Mouse (Mus musculus) heart, embryonic 14.5 days (tissue): ENCODE results near the gene Scd2. TPM values are rescaled to one million over a fixed set of nuclear protein-coding genes. Genes with fewer than 3 reads are reported as not detected.
"Not testable (repeated sequence)": the region's sequence is repeated elsewhere in the genome, so short reads cannot be mapped to it uniquely, and the experiment has no call there.

Source experiments
- ATAC-seq: fragments of 200-750 bp; cut with Nextera tagmentation; 2 replicates; pipeline ENCODE4 v1.8.0; 2017; ENCODE audit warnings: low read depth, moderate TSS enrichment; ENCODE audit not compliant: insufficient number of reproducible peaks, insufficient read depth, low FRiP score
- H3K27ac ChIP-seq, 2 experiments: fragments of 200-500 bp in 1 of 2; fragments of 300-500 bp in 1 of 2; sonication (generic) in 1 of 2; replicated peaks in 1 of 2; 2 replicates each; pipeline ENCODE4 v1.5.1; 2012 to 2014; ENCODE audit warnings: low read depth in 2 of 2, low read length in 2 of 2, control low read depth in 1 of 2, mild to moderate bottlenecking in 1 of 2, mixed read lengths in 1 of 2; ENCODE audit not compliant: control insufficient read depth in 1 of 2, insufficient read depth in 1 of 2
- H3K27me3 ChIP-seq: fragments of 300-500 bp; sonication (generic); 2 replicates; pipeline ENCODE4 v1.6.1; 2014; ENCODE audit warnings: mild to moderate bottlenecking, low read length, control low read depth; ENCODE audit not compliant: control insufficient read depth, insufficient read depth
- H3K36me3 ChIP-seq: fragments of 300-500 bp; sonication (generic); 2 replicates; pipeline ENCODE4 v1.6.1; 2014; ENCODE audit warnings: mild to moderate bottlenecking, control low read depth, low read length, mixed read lengths; ENCODE audit not compliant: control insufficient read depth, insufficient read depth
- H3K4me1 ChIP-seq, 2 experiments: fragments of 200-500 bp in 1 of 2; fragments of 300-500 bp in 1 of 2; sonication (generic) in 1 of 2; 2 replicates each; pipeline ENCODE4 v1.6.1; 2012 to 2014; ENCODE audit warnings: low read length in 2 of 2, control low read depth in 1 of 2, mixed read lengths in 1 of 2; ENCODE audit not compliant: control insufficient read depth in 2 of 2, insufficient read depth in 2 of 2
- H3K4me2 ChIP-seq: fragments of 300-500 bp; sonication (generic); 2 replicates; pipeline ENCODE4 v1.6.1; 2014; ENCODE audit warnings: mild to moderate bottlenecking, low read length
- H3K4me3 ChIP-seq, 2 experiments: fragments of 200-500 bp in 1 of 2; fragments of 300-500 bp in 1 of 2; sonication (generic) in 1 of 2; 2 replicates each; pipeline ENCODE4 v1.5.1; 2012 to 2014; ENCODE audit warnings: low read length in 2 of 2, mild to moderate bottlenecking in 2 of 2, control low read depth in 1 of 2, low read depth in 1 of 2, moderate library complexity in 1 of 2; ENCODE audit not compliant: control insufficient read depth in 1 of 2, insufficient read depth in 1 of 2
- H3K9ac ChIP-seq: fragments of 300-500 bp; sonication (generic); 2 replicates; pipeline ENCODE4 v1.6.1; 2014; ENCODE audit warnings: mild to moderate bottlenecking, low read length
- H3K9me3 ChIP-seq: fragments of 300-500 bp; sonication (generic); 2 replicates; pipeline ENCODE4 v1.6.1; 2016; ENCODE audit warnings: low read length, control low read depth; ENCODE audit not compliant: control insufficient read depth
- WGBS: fragments of 180-500 bp; shearing (Covaris S2); extraction: QIAGEN DNeasy Blood & Tissue Kit; methylation state at CpG from one replicate; pipeline ENCODE4 v1.1.7; 2014; 5-methylcytosine and 5-hydroxymethylcytosine counted together
- polyA plus RNA-seq: library from polyadenylated mRNA; unstranded; fragments of >200 nt; fragmentation: Nextera tagmentation; extraction: Ambion mirVana; gene quantifications from 2 replicates; pipeline ENCODE4 v1.2.1, GENCODE M21; 2014

The Scd2 gene
- polyA plus RNA-seq, 1 experiment from 2014 or later: 139 TPM

- Histone ChIP-seq H3K4me3 (no peak overlapping the region), H3K9me3 (no peaks in the 10 kb centered on the region), H3K4me1 (peaks cover 3% of the 10 kb centered on the region in 2 experiments; a peak in 1 of 4 replicates), H3K4me2 (no peak overlapping the region), H3K9ac (no peak overlapping the region), H3K36me3 (no peaks in the 10 kb centered on the region), H3K27me3 (no peaks in the 10 kb centered on the region), H3K27ac (no peak overlapping the region)
- 79% methylated on average over 4 of the region's 4 CpGs for WGBS
- ATAC-seq: no peak
Observed at GRCm38 (mm10) chr19:44273711-44274110, 19.8 kb upstream of the Scd2 start.

- Histone ChIP-seq H3K27ac (no peak overlapping the region), H3K4me2 (no peak overlapping the region), H3K9ac (no peak overlapping the region), H3K27me3 (no peaks in the 10 kb centered on the region), H3K36me3 (no peaks in the 10 kb centered on the region), H3K4me1 (peaks cover 3% of the 10 kb centered on the region in 2 experiments; a peak in 1 of 4 replicates), H3K9me3 (no peaks in the 10 kb centered on the region), H3K4me3 (no peak overlapping the region)
- no peak for ATAC-seq
- 96% methylated on average over 4 of the region's 4 CpGs for WGBS
Observed at GRCm38 (mm10) chr19:44274452-44274851, 19.0 kb upstream of the Scd2 start.

GRCm38 (mm10) chr19:44275418-44275817 lies 18.1 kb upstream of the Scd2 start:
- H3K4me3 ChIP-seq: no peak overlapping the region
- H3K4me2 ChIP-seq: no peak overlapping the region
- H3K36me3 ChIP-seq: no peaks in the 10 kb centered on the region
- no peak overlapping the region for H3K27ac ChIP-seq
- peaks cover 6 to 7% of the 10 kb centered on the region in 2 experiments for H3K4me1 ChIP-seq
- no peaks in the 10 kb centered on the region for H3K9me3 ChIP-seq
- ATAC-seq: no peak
- H3K9ac ChIP-seq: no peak overlapping the region
- H3K27me3 ChIP-seq: no peaks in the 10 kb centered on the region
- WGBS: 83% methylated on average over 1 of the region's 1 CpGs

- peaks cover 17 to 21% of the 10 kb centered on the region in 2 experiments for H3K4me1 ChIP-seq
- no peak for ATAC-seq
- H3K27ac ChIP-seq: no peak overlapping the region
- no peaks in the 10 kb centered on the region for H3K27me3 ChIP-seq
- H3K4me2 ChIP-seq: no peak overlapping the region
- H3K4me3 ChIP-seq: no peak overlapping the region
- no peaks in the 10 kb centered on the region for H3K36me3 ChIP-seq
- 58% methylated on average over 5 of the region's 5 CpGs for WGBS
- H3K9me3 ChIP-seq: no peaks in the 10 kb centered on the region
- no peak overlapping the region for H3K9ac ChIP-seq
Observed at GRCm38 (mm10) chr19:44276861-44277260, 16.6 kb upstream of the Scd2 start.

GRCm38 (mm10) chr19:44277931-44278330 lies 15.5 kb upstream of the Scd2 start:
- no peak overlapping the region for H3K9ac ChIP-seq
- H3K27me3 ChIP-seq: no peaks in the 10 kb centered on the region
- 73% methylated on average over 8 of the region's 8 CpGs for WGBS
- no peak for ATAC-seq
- H3K4me2 ChIP-seq: no peak overlapping the region
- no peak overlapping the region for H3K27ac ChIP-seq
- no peaks in the 10 kb centered on the region for H3K36me3 ChIP-seq
- no peaks in the 10 kb centered on the region for H3K9me3 ChIP-seq
- no peak overlapping the region for H3K4me3 ChIP-seq
- peaks cover 23 to 28% of the 10 kb centered on the region in 2 experiments for H3K4me1 ChIP-seq

- Histone ChIP-seq H3K36me3 (no peaks in the 10 kb centered on the region), H3K4me2 (peak overlapping the region; percentile 21; the same call in 1 of the 2 replicates), H3K4me3 (no peak overlapping the region), H3K9me3 (no peaks in the 10 kb centered on the region), H3K27me3 (no peaks in the 10 kb centered on the region), H3K4me1 (peaks cover 36 to 45% of the 10 kb centered on the region in 2 experiments), H3K27ac (peak overlapping the region; percentile 75 to 83), H3K9ac (peak overlapping the region; percentile 43; the same call in 1 of the 2 replicates)
- no peak for ATAC-seq
- 2% methylated on average over 6 of the region's 6 CpGs for WGBS
Observed at GRCm38 (mm10) chr19:44280755-44281154, 12.7 kb upstream of the Scd2 start.

- ATAC-seq, H3K36me3 ChIP-seq, H3K4me2 ChIP-seq, H3K9ac ChIP-seq, H3K4me3 ChIP-seq, H3K9me3 ChIP-seq, H3K27me3 ChIP-seq: not testable (repeated sequence)
- WGBS: 52% methylated on average over 1 of the region's 1 CpGs
- Histone ChIP-seq H3K4me1 (peaks cover 38 to 44% of the 10 kb centered on the region in 2 experiments), H3K27ac (peak overlapping the region in 1 of 2 experiments; percentile 30; a peak in 1 of 4 replicates)
Observed at GRCm38 (mm10) chr19:44281825-44282447, 11.5 kb upstream of the Scd2 start.
